Mouse (Mus musculus): ENCODE measurements around the gene Hoxd9. TPM values are rescaled to one million over a fixed set of nuclear protein-coding genes. Genes with fewer than 3 reads are reported as not detected.

The Hoxd9 gene
- polyA plus RNA-seq, 1 experiment, result 3.5 TPM

DNA sequence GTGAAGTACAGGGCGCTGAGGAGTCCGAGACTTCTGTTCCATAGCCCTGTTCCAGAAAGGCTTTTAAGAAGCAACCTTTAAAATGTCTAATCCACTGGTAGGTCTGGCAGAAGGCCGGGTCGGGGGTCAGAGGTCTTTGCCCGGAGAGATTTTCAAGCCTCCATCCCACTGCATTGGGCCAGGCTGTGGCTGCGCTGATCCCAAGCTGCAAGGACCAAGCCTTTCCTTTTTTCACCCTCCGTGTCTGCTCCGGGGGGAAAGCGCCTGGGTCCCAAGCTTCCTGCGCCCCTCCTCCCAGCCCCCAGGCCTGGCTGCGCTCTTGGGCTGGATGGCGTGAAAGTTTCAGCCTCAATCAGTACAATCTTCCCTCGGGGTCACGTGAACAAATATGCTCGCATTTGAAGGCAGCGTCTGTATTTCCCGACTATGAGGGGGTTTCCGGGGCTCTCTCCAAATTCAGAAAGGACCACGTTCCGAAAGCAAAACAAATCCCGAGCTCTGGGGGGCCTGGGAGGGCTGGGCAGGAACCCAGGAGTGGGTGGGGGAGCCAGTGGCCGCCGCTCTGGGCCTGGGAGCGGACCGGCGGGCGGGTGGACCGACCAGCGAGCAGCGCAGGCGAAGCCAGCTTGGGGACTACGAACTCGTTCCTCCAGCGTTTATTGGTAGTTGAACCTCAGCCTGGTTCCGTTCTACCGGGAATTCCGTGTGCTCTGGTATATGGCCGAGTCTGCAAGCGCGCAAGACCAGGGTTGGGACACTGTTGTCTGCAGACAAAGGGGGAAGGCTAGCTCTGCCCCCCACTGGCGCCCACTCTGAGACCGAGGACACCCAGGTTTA is 38.5 kb downstream of the Hoxd9 start:
- Histone ChIP-seq H3K27ac (ENCODE audit: insufficient read depth, low read length) (no peak overlapping the region), H3K4me3 (ENCODE audit: insufficient read depth, low read length) (no peak overlapping the region), H3K4me1 (ENCODE audit: control insufficient read depth, insufficient read depth, low read length) (no peaks in the 10 kb centered on the region)
- TF ChIP-seq CTCF (IDR thresholded peaks at IDR 0.05; ENCODE audit: borderline replicate concordance, insufficient read depth, low read length) (no peak), POLR2A (IDR thresholded peaks at IDR 0.05; ENCODE audit: low read depth, low read length) (no peak)

DNA sequence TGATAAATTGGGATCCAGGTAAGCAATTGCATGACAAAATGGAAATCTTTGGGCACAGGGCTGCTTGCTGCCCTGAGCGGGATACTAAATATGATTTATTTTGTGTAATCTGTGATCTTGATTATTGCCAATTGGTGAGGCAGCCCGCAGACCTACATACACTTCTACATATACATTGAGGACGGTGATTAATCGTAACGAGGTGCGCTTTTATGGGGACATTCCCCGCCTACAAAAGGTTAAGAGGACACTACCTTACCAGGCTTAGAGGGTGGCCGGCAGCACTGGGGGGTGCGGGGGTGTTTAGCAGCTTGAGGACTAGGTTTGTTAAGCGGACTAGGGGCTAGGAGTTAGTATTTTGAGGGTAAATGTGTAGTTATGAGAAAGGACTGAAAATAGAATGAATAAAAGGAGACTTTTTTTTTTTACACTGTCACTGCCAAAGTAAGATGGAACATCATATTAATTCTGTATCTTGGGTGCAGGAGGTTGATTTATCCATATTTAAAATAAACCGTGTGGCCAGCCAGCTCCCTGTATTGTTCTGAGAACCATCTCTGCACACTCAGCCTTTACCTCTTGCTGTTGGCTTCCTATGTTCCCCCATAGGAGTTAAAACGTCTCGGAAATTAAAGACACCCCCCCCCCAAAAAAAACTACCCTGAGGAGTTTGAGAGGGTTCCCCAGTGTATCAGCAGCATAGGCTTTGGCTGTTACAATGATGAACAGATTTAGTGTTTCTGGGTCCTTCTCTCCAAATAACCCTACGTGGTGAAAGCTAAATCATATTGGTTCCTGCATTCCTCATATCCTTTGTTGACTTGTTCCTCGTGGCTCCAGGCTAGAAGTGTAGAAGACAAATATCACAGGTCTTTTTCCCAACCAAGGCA is 39.4 kb downstream of the Hoxd9 start:
- TF ChIP-seq CTCF (IDR thresholded peaks at IDR 0.05; ENCODE audit: borderline replicate concordance, insufficient read depth, low read length) (no peak), POLR2A (IDR thresholded peaks at IDR 0.05; ENCODE audit: low read depth, low read length) (no peak)
- Histone ChIP-seq H3K4me1 (ENCODE audit: control insufficient read depth, insufficient read depth, low read length) (no peaks in the 10 kb centered on the region), H3K4me3 (ENCODE audit: insufficient read depth, low read length) (no peak overlapping the region), H3K27ac (ENCODE audit: insufficient read depth, low read length) (peak overlapping the region; percentile 13; the same call in 1 of the 2 replicates)

DNA sequence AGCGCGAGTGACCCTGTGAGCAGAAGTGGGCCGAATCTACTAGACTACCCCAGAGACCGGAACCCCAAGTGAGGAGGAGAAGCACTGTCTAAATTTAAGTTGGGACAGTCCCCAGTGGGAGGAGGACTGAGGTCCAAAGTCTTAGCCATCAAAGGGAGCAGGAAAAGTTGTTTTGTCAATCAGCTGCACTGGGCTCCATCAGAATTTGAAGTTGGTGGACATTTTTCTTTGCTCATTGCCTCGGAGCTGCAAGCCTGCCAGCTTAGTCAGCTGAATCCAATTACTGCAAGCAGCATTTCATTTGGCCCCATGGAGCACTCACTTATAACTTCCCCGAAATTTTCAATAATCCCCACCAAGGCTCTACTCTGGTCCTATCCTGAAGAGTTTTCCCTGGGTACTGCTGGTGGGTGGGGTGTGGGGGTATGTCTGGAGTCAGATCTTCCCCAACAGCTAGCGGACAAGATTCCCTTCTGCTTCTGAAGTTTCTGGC is 40.1 kb downstream of the Hoxd9 start:
- Histone ChIP-seq H3K4me3 (ENCODE audit: insufficient read depth, low read length) (no peak overlapping the region), H3K27ac (ENCODE audit: insufficient read depth, low read length) (peak overlapping the region; percentile 13; the same call in 1 of the 2 replicates), H3K4me1 (ENCODE audit: control insufficient read depth, insufficient read depth, low read length) (no peaks in the 10 kb centered on the region)
- TF ChIP-seq CTCF (IDR thresholded peaks at IDR 0.05; ENCODE audit: borderline replicate concordance, insufficient read depth, low read length) (no peak), POLR2A (IDR thresholded peaks at IDR 0.05; ENCODE audit: low read depth, low read length) (no peak)

DNA sequence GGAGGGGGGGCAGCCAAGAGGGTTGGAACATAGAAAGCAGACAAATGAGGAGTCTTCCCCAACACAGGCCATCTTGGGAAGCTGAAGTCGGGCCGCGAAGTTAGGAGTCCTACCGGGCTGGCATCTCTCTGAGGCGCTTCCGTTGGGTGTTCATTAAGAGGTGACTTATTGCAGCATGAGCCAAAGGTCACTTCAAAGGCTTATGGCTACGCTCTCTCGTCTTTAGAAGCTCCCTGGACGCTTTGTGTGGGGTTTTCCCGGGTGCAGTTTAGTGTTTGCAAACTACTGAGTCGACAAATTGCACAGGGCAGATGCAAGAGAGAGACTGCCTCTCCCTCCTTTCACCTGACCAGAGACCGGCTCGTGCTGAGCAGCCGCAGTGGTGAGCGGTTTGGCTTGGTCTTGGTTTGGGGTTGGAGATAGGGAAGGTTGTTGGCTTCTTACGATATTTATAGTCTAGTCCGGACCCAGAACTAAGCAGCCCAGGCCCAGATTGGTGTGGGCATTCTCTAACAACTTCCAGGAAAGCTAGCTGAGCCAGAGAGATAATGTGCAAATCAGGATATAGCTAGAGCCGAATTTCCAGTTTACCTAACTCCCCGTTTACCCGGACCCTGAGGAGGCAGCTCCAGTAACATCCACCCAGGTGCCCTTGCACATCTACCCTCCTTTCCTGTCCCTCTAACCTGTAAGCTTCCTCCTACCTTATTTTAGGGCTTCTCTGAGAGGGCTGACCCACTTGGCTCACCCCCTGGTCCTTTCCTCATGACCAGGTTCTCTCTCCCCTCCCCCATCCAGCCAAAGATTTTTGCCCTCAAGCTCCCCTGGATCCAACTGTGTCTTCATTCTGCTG is 41.3 kb downstream of the Hoxd9 start:
- TF ChIP-seq POLR2A (IDR thresholded peaks at IDR 0.05; ENCODE audit: low read depth, low read length) (no peak), CTCF (IDR thresholded peaks at IDR 0.05; ENCODE audit: borderline replicate concordance, insufficient read depth, low read length) (no peak)
- H3K4me1 ChIP-seq (ENCODE audit: control insufficient read depth, insufficient read depth, low read length), result no peaks in the 10 kb centered on the region

DNA sequence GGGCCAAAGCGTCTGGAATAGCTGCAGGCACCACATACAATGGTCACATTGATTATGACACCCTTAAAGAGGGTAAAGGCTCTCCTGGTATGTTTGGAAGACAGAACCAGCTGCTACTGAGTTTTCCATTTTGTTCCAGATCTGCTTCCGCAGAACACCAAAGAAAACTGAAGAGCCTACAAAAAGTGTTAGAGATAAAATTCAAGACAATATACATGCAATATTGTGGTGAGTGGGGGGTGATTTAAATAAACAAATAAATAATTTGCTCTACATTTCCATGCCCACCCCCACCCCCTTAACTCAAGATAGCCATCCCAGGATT is 41.9 kb downstream of the Hoxd9 start:
- Histone ChIP-seq H3K4me3 (ENCODE audit: insufficient read depth, low read length) (no peak overlapping the region), H3K27ac (ENCODE audit: insufficient read depth, low read length) (no peak overlapping the region), H3K4me1 (ENCODE audit: control insufficient read depth, insufficient read depth, low read length) (no peaks in the 10 kb centered on the region)
- TF ChIP-seq CTCF (IDR thresholded peaks at IDR 0.05; ENCODE audit: borderline replicate concordance, insufficient read depth, low read length) (no peak), POLR2A (IDR thresholded peaks at IDR 0.05; ENCODE audit: low read depth, low read length) (no peak)

More for the DNA sequence above, 41.3 kb downstream of the Hoxd9 start:
- no peak overlapping the region for H3K27ac ChIP-seq (ENCODE audit: insufficient read depth, low read length)
- H3K4me3 ChIP-seq (ENCODE audit: insufficient read depth, low read length), result no peak overlapping the region

DNA sequence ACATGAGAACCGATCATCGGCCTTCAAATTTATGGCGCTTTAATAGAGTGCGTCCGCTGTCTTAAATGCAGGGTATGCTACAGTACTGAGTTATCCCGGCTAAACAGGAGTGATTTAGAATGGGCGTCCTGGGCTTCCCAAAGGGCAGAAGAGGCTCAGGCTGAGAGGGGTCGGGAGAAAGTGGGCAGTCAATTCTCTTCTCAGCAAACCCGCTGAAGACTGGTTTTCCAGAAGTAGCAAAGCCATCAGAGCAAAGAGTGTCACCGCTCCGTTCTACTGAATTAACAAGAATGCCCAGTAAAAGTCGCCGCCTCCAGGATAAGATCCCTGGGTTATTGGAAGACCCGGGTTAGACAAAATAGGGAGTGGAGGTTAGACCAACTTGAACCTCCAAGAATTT is 42.3 kb downstream of the Hoxd9 start:
- TF ChIP-seq CTCF (IDR thresholded peaks at IDR 0.05; ENCODE audit: borderline replicate concordance, insufficient read depth, low read length) (no peak), POLR2A (IDR thresholded peaks at IDR 0.05; ENCODE audit: low read depth, low read length) (no peak; the same call in 1 of the 2 replicates)
- Histone ChIP-seq H3K4me3 (ENCODE audit: insufficient read depth, low read length) (no peak overlapping the region), H3K27ac (ENCODE audit: insufficient read depth, low read length) (no peak overlapping the region), H3K4me1 (ENCODE audit: control insufficient read depth, insufficient read depth, low read length) (no peaks in the 10 kb centered on the region)

DNA sequence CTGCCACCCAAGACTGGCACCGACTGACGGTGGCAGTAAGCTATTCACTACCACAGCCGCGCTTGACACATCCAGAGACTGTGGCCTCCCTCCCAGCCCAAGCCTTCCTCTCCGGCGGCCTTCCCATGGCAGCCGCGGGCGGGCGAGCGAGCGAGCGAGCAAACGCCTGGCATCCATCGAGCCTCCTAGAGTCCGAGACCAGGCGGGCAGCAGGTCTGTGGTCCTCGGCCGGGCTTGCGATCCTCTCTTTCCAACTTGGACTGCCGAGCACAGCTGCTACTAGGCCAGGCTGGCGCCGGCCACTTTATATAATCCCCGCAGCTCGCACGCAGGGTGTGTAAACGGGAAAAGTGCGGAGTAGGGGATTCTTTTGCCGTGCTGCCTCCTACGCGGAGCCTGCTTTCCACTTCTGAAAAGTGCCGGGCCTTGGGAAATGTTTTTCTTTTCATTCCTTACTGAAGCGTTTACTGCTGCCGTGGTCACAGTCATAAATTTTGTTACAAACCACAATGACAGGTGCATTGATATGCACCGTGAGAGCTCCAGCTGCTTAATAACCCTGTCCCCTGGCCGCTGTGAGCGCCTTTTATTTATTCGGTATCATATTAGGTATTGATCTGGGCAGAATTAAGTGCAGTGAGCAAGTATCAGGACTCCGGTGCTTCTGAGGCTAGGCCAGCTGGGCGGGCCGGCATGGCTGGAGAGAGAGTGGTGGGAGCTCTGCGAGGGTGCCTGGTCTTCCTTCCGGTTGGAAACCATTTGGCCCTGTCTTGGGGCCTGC is 43.0 kb downstream of the Hoxd9 start:
- Histone ChIP-seq H3K27ac (ENCODE audit: insufficient read depth, low read length) (no peak overlapping the region; the same call in 1 of the 2 replicates), H3K4me3 (ENCODE audit: insufficient read depth, low read length) (0 out of 2 replicates have a peak overlapping the region, but pooled peaks have one; percentile 8), H3K4me1 (ENCODE audit: control insufficient read depth, insufficient read depth, low read length) (no peaks in the 10 kb centered on the region)
- TF ChIP-seq POLR2A (IDR thresholded peaks at IDR 0.05; ENCODE audit: low read depth, low read length) (no peak; the same call in 1 of the 2 replicates), CTCF (IDR thresholded peaks at IDR 0.05; ENCODE audit: borderline replicate concordance, insufficient read depth, low read length) (no peak)

DNA sequence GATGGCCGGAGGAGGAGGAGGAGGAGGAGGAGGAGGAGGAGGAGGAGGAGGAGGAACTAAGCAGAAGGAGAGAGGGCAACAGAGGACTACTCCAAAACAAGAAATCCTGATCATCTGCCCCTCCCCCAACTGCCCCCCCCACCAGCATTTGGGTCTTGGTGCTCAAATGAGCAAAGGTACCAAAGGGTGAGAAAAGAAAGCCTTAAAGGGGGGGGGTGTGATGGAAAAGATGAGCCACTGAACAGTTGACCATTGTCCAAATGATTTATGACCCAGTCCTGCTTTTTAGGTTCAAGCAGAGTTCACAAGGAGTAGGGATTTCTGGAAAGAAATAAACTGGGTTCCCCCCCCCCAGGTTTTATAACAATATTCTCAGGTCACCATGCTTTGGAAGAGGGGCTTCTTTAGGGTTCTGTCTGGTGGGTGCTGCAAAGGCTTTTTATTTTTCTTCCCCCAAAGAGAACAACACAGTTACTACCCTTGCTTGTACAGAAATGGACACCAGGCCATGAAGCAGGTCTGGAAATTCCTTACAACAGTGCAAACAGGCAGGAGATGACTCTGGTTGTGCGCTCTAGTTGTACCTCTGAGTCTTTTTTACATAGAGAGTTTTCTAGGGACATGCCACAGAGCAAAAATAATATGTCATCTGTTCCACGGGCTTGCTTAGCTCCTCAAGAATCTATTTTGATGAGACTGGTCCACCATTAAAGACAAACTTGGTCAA is 43.9 kb downstream of the Hoxd9 start:
- TF ChIP-seq CTCF (IDR thresholded peaks at IDR 0.05; ENCODE audit: borderline replicate concordance, insufficient read depth, low read length) (no peak), POLR2A (IDR thresholded peaks at IDR 0.05; ENCODE audit: low read depth, low read length) (no peak)
- Histone ChIP-seq H3K4me3 (ENCODE audit: insufficient read depth, low read length) (no peak overlapping the region), H3K4me1 (ENCODE audit: control insufficient read depth, insufficient read depth, low read length) (no peaks in the 10 kb centered on the region)

More for the DNA sequence above, 43.9 kb downstream of the Hoxd9 start:
- H3K27ac ChIP-seq (ENCODE audit: insufficient read depth, low read length), result no peak overlapping the region

Data from embryonic fibroblast, embryonic 13.5 days (primary cell).